Mouse (Mus musculus) erythroblast, embryonic 14.5 days (primary cell): ENCODE measurements around the gene Scn4b.

ENCODE experiments used
- GATA1 ChIP-seq: IDR thresholded peaks from 2 replicates; pipeline ENCODE4 v1.6.1; 2012; ENCODE audit warnings: low read length, inconsistent platforms, mixed read lengths
- TAL1 ChIP-seq: IDR thresholded peaks from 3 replicates; pipeline ENCODE4 v1.6.1; 2012; ENCODE audit warnings: low read length, inconsistent platforms, mixed read lengths

- TF ChIP-seq TAL1 (no peak), GATA1 (no peak)
These were observed 22.5 kb upstream of the Scn4b start for GRCm38 (mm10) chr9:45115706-45116105.
